In genomic region chr13:49421606-49421917, GRCm38 (mm10) we compare ENCODE assay signal across 8 mouse cellular contexts. TPM values are rescaled to one million over a fixed set of nuclear protein-coding genes. Genes with fewer than 3 reads are reported as not detected.
DNase-seq lines count a peak whose midpoint lies in the region; ATAC-seq and TF ChIP-seq lines count a peak whose summit lies in the region.

No protein-coding gene starts in this region.

- H3K27me3 ChIP-seq in kidney, embryonic 14.5 days (ENCODE audit: control insufficient read depth, insufficient read depth, low read length), result no peaks in the 10 kb centered on the region
- no peaks in the 10 kb centered on the region for H3K27me3 ChIP-seq in forebrain, embryonic 14.5 days (replicated peaks; ENCODE audit: control insufficient read depth, insufficient read depth, low read length)
- H3K27me3 ChIP-seq in intestine, postnatal 0 days (replicated peaks; ENCODE audit: control insufficient read depth, insufficient read depth, low read length), result no peaks in the 10 kb centered on the region
- H3K27me3 ChIP-seq in midbrain, embryonic 15.5 days (replicated peaks), result no peaks in the 10 kb centered on the region

- DNase-seq in kidney, postnatal 10 days, result no peak
- peak; percentile 28 for DNase-seq in NIH3T3 (ENCODE audit: low read depth)
- peak; percentile 11 for DNase-seq in forebrain, embryonic 14.5 days (ENCODE audit: low spot score)
- DNase-seq in cerebellum, postnatal 25 days, result no peak
- no peak for DNase-seq in right cerebral cortex, postnatal 36 days (ENCODE audit: low spot score in 2 of 2)

- peak overlapping the region; percentile 94 for H3K4me3 ChIP-seq in kidney, embryonic 14.5 days (ENCODE audit: low read length)
- peak overlapping the region; percentile 84 for H3K4me3 ChIP-seq in forebrain, embryonic 14.5 days (ENCODE audit: low read depth, low read length)
- H3K4me3 ChIP-seq in intestine, postnatal 0 days (ENCODE audit: low read depth, low read length), result peak overlapping the region; percentile 70
- H3K4me3 ChIP-seq in midbrain, embryonic 15.5 days, result peak overlapping the region; percentile 68

- H3K9me3 ChIP-seq in kidney, embryonic 14.5 days (ENCODE audit: control insufficient read depth, low read length), result no peaks in the 10 kb centered on the region; the same call in 1 of the 2 replicates
- no peaks in the 10 kb centered on the region for H3K9me3 ChIP-seq in forebrain, embryonic 14.5 days (replicated peaks; ENCODE audit: control insufficient read depth, low read length)
- no peaks in the 10 kb centered on the region for H3K9me3 ChIP-seq in intestine, postnatal 0 days (ENCODE audit: control insufficient read depth)
- H3K9me3 ChIP-seq in midbrain, embryonic 15.5 days, result no peaks in the 10 kb centered on the region

- no peak for TF ChIP-seq CTCF in intestine, postnatal 0 days (IDR thresholded peaks at IDR 0.05; ENCODE audit: low read depth)

- H3K36me3 ChIP-seq in kidney, embryonic 14.5 days (ENCODE audit: control insufficient read depth, insufficient read depth, low read length), result no peaks in the 10 kb centered on the region
- no peaks in the 10 kb centered on the region for H3K36me3 ChIP-seq in forebrain, embryonic 14.5 days (ENCODE audit: control insufficient read depth, insufficient read depth, low read length)
- no peaks in the 10 kb centered on the region for H3K36me3 ChIP-seq in intestine, postnatal 0 days (ENCODE audit: control insufficient read depth, insufficient read depth)
- no peaks in the 10 kb centered on the region for H3K36me3 ChIP-seq in midbrain, embryonic 15.5 days (replicated peaks)

- H3K27ac ChIP-seq in kidney, embryonic 14.5 days (ENCODE audit: low read depth, low read length), result peak overlapping the region; percentile 78; the same call in 1 of the 2 replicates
- H3K27ac ChIP-seq in forebrain, embryonic 14.5 days (ENCODE audit: low read depth, low read length), result 0 out of 2 replicates have a peak overlapping the region, but pooled peaks have one; percentile 44
- H3K27ac ChIP-seq in intestine, postnatal 0 days (ENCODE audit: low read depth, low read length), result peak overlapping the region; percentile 81
- peak overlapping the region; percentile 71 for H3K27ac ChIP-seq in midbrain, embryonic 15.5 days

- peak overlapping the region; percentile 84 for H3K9ac ChIP-seq in kidney, embryonic 14.5 days (ENCODE audit: low read depth, low read length)
- peak overlapping the region; percentile 85 for H3K9ac ChIP-seq in forebrain, embryonic 14.5 days (ENCODE audit: low read length)
- H3K9ac ChIP-seq in intestine, postnatal 0 days (ENCODE audit: low read depth, low read length), result peak overlapping the region; percentile 62
- H3K9ac ChIP-seq in midbrain, embryonic 15.5 days, result peak overlapping the region; percentile 68

- H3K4me1 ChIP-seq in kidney, embryonic 14.5 days (ENCODE audit: control insufficient read depth, insufficient read depth, low read length), result peaks cover 13% of the 10 kb centered on the region
- H3K4me1 ChIP-seq in forebrain, embryonic 14.5 days (ENCODE audit: control insufficient read depth, insufficient read depth, low read length), result peaks cover 20% of the 10 kb centered on the region
- peaks cover 8% of the 10 kb centered on the region; the same call in 1 of the 2 replicates for H3K4me1 ChIP-seq in intestine, postnatal 0 days (replicated peaks; ENCODE audit: control insufficient read depth, insufficient read depth, low read length)
- H3K4me1 ChIP-seq in midbrain, embryonic 15.5 days, result peaks cover 33% of the 10 kb centered on the region

- ATAC-seq in kidney, embryonic 14.5 days (ENCODE audit: low FRiP score, low TSS enrichment), result peak; percentile 51; the same call in 1 of the 2 replicates
- ATAC-seq in forebrain, embryonic 14.5 days, result no peak; the same call in 1 of the 2 replicates
- ATAC-seq in intestine, postnatal 0 days, result peak; percentile 32
- no peak for ATAC-seq in midbrain, embryonic 15.5 days (replicated peaks)

- under 1% methylated on average over 15 of the region's 15 CpGs for WGBS in kidney, embryonic 14.5 days
- WGBS in forebrain, embryonic 14.5 days, result 1% methylated on average over 15 of the region's 15 CpGs
- 2% methylated on average over 15 of the region's 15 CpGs for WGBS in intestine, postnatal 0 days
- WGBS in midbrain, embryonic 15.5 days, result 1% methylated on average over 15 of the region's 15 CpGs

- peak overlapping the region; percentile 64 for H3K4me2 ChIP-seq in kidney, embryonic 14.5 days (replicated peaks; ENCODE audit: low read depth, low read length)
- peak overlapping the region; percentile 98 for H3K4me2 ChIP-seq in forebrain, embryonic 14.5 days (ENCODE audit: low read length)
- peak overlapping the region; percentile 91 for H3K4me2 ChIP-seq in intestine, postnatal 0 days (replicated peaks; ENCODE audit: low read depth)
- peak overlapping the region; percentile 97 for H3K4me2 ChIP-seq in midbrain, embryonic 15.5 days

RNA-seq across cellular contexts. Expression of gene Ippk, which starts 0.5 kb away (rescaled TPM):
- polyA plus RNA-seq in kidney, embryonic 14.5 days (2014; fragmentation: Nextera tagmentation; extraction: Ambion mirVana), result 8.0 and 16.8 TPM in 2 replicates
- polyA plus RNA-seq in forebrain, embryonic 14.5 days (2014; fragmentation: Nextera tagmentation; extraction: Ambion mirVana), result 12.6 and 16.5 TPM in 2 replicates
- polyA plus RNA-seq in intestine, postnatal 0 days (2015; fragmentation: Nextera tagmentation; extraction: Ambion mirVana), result 10.4 and 11.5 TPM in 2 replicates
- 14.0 and 14.4 TPM in 2 replicates for polyA plus RNA-seq in midbrain, embryonic 15.5 days (2015; fragmentation: Nextera tagmentation; extraction: Ambion mirVana)

Comparison
In these comparisons a context has a peak if more than half of its experiments do, and no peak if none do; other contexts are left out.
1. ATAC-seq: peak in kidney, embryonic 14.5 days (single experiment) and intestine, postnatal 0 days (single experiment); none in forebrain, embryonic 14.5 days (single experiment) and midbrain, embryonic 15.5 days (single experiment).
2. DNase-seq: peak in NIH3T3 (single experiment) and forebrain, embryonic 14.5 days (single experiment); none in kidney, postnatal 10 days (single experiment), cerebellum, postnatal 25 days (0 of 2) and right cerebral cortex, postnatal 36 days (0 of 2).
3. Peak in every context shown above with its lines, with median percentiles within 50 percentile points of each other: H3K27ac ChIP-seq, H3K4me2 ChIP-seq, H3K4me3 ChIP-seq and H3K9ac ChIP-seq.